Mouse (Mus musculus): ENCODE results near the gene Kif5a. TPM values are rescaled to one million over a fixed set of nuclear protein-coding genes. Genes with fewer than 3 reads are reported as not detected.

The Kif5a gene
- polyA plus RNA-seq, 1 experiment from 2014 or later, result 115 TPM

- Histone ChIP-seq H3K36me3 (ENCODE audit: control insufficient read depth, insufficient read depth, low read length) (peaks cover 30% of the 10 kb centered on the region), H3K4me3 (ENCODE audit: low read length) (no peak overlapping the region), H3K27ac (ENCODE audit: low read depth, low read length) (no peak overlapping the region), H3K27me3 (replicated peaks; ENCODE audit: control insufficient read depth, insufficient read depth, low read length) (no peaks in the 10 kb centered on the region), H3K9ac (ENCODE audit: low read depth, low read length) (no peak overlapping the region), H3K9me3 (ENCODE audit: control insufficient read depth, low read length) (no peaks in the 10 kb centered on the region), H3K4me2 (ENCODE audit: low read length) (no peak overlapping the region), H3K4me1 (ENCODE audit: control insufficient read depth, insufficient read depth, low read depth, low read length) (peaks cover 8% of the 10 kb centered on the region; the same call in 1 of the 2 replicates)
- 88% methylated on average over 8 of the region's 8 CpGs for WGBS
- ATAC-seq, result no peak
These were observed 62.9 kb downstream of the Kif5a start for GRCm38 (mm10) chr10:127200279-127200678.

DNA sequence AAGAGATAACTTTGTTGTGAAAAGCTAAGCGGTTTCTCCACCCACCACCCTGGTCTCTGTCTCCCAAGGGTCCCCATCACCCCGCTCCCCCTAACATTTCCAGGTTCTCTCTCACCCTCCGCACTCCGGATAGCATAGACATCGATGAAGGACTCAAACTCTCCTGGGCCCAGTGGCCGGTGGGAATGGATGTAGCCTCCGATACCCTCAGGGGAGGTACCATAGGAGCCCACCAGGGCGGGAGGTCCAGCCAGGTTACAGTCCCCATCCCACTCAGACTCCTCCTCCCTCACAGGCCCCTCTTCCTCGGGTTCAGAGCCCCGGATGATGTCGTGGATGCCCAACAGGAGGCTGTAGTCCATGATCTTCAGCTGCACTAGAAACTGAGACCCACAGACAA is 63.7 kb downstream of the Kif5a start:
- peaks cover 13% of the 10 kb centered on the region for H3K4me1 ChIP-seq (ENCODE audit: control insufficient read depth, insufficient read depth, low read depth, low read length)
- H3K27me3 ChIP-seq (replicated peaks; ENCODE audit: control insufficient read depth, insufficient read depth, low read length), result no peaks in the 10 kb centered on the region
- WGBS, result 89% methylated on average over 11 of the region's 11 CpGs
- no peak overlapping the region for H3K4me2 ChIP-seq (ENCODE audit: low read length)
- H3K36me3 ChIP-seq (ENCODE audit: control insufficient read depth, insufficient read depth, low read length), result peaks cover 28% of the 10 kb centered on the region
- H3K27ac ChIP-seq (ENCODE audit: low read depth, low read length), result no peak overlapping the region
- no peak for ATAC-seq
- no peak overlapping the region for H3K4me3 ChIP-seq (ENCODE audit: low read length)
- H3K9me3 ChIP-seq (ENCODE audit: control insufficient read depth, low read length), result no peaks in the 10 kb centered on the region
- H3K9ac ChIP-seq (ENCODE audit: low read depth, low read length), result no peak overlapping the region

GRCm38 (mm10) chr10:127199068-127199467 is 64.1 kb downstream of the Kif5a start:
- H3K4me1 ChIP-seq (ENCODE audit: control insufficient read depth, insufficient read depth, low read depth, low read length), result peaks cover 17% of the 10 kb centered on the region
- H3K27ac ChIP-seq (ENCODE audit: low read depth, low read length), result no peak overlapping the region
- no peaks in the 10 kb centered on the region for H3K27me3 ChIP-seq (replicated peaks; ENCODE audit: control insufficient read depth, insufficient read depth, low read length)
- no peak overlapping the region for H3K4me3 ChIP-seq (ENCODE audit: low read length)
- peaks cover 27% of the 10 kb centered on the region for H3K36me3 ChIP-seq (ENCODE audit: control insufficient read depth, insufficient read depth, low read length)
- H3K9ac ChIP-seq (ENCODE audit: low read depth, low read length), result no peak overlapping the region
- peak; percentile 5; the same call in 1 of the 2 replicates for ATAC-seq
- WGBS, result 66% methylated on average over 5 of the region's 5 CpGs
- H3K9me3 ChIP-seq (ENCODE audit: control insufficient read depth, low read length), result no peaks in the 10 kb centered on the region
- H3K4me2 ChIP-seq (ENCODE audit: low read length), result no peak overlapping the region

DNA sequence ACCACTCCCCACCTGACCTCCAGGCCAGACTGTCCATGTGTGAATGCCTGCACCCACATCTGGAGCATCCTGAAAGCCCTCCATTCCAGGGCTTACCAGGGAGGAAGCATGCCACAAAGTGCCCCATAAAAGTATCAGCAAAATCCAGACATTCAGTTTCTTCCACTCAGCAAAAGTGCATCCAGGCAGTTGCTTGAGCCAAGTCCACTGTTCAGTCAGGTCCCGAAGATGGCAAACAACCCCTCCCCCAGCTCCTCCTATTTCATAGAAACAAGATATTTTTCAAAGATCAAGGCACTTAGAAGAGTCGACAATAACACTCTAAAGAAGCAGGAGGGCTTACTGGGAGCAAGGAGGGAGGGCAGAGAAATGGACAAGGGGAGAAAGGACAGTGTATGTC is 64.7 kb downstream of the Kif5a start:
- ATAC-seq, result no peak
- peaks cover 27% of the 10 kb centered on the region for H3K36me3 ChIP-seq (ENCODE audit: control insufficient read depth, insufficient read depth, low read length)
- H3K4me1 ChIP-seq (ENCODE audit: control insufficient read depth, insufficient read depth, low read depth, low read length), result peaks cover 17% of the 10 kb centered on the region
- no peaks in the 10 kb centered on the region for H3K9me3 ChIP-seq (ENCODE audit: control insufficient read depth, low read length)
- 60% methylated on average over 2 of the region's 2 CpGs for WGBS
- no peak overlapping the region for H3K27ac ChIP-seq (ENCODE audit: low read depth, low read length)
- no peak overlapping the region for H3K4me3 ChIP-seq (ENCODE audit: low read length)
- H3K9ac ChIP-seq (ENCODE audit: low read depth, low read length), result no peak overlapping the region
- H3K27me3 ChIP-seq (replicated peaks; ENCODE audit: control insufficient read depth, insufficient read depth, low read length), result no peaks in the 10 kb centered on the region
- H3K4me2 ChIP-seq (ENCODE audit: low read length), result no peak overlapping the region

DNA sequence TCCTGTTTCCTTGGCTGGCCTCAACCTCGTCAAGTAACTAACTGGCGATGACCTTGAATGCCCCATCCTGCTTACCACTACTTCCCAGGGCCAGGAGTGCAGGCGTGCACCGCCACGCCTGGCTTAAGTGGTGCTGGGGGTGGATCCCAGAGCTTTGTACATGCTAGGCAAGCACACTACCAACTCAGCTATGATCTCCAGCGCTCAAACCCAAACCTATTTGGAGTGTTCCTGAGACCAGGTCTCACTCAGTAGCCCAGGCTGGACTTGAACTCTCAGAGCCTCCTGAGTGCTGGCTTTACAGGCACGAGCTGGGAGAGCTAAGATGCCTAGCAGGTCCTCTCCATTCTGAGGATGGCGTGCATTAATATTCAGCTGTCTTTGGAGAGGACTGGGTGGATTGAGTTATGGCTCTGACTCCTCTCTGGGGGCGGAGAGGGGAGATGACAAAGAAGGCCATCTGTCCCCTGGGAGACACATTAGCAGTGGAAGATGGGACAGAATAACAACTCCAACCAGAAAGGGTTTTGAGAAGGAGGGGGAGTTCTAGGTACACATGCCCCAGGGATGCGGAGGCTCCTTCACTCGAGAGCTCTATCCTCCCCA is 65.5 kb downstream of the Kif5a start:
- Histone ChIP-seq H3K27ac (ENCODE audit: low read depth, low read length) (no peak overlapping the region), H3K36me3 (ENCODE audit: control insufficient read depth, insufficient read depth, low read length) (peaks cover 33% of the 10 kb centered on the region), H3K9ac (ENCODE audit: low read depth, low read length) (no peak overlapping the region)

GRCm38 (mm10) chr10:127197104-127197503 is 66.0 kb downstream of the Kif5a start:
- 95% methylated on average over 8 of the region's 8 CpGs for WGBS
- ATAC-seq, result no peak
- H3K4me2 ChIP-seq (ENCODE audit: low read length), result no peak overlapping the region
- H3K27ac ChIP-seq (ENCODE audit: low read depth, low read length), result no peak overlapping the region
- peaks cover 17% of the 10 kb centered on the region for H3K4me1 ChIP-seq (ENCODE audit: control insufficient read depth, insufficient read depth, low read depth, low read length)
- H3K9me3 ChIP-seq (ENCODE audit: control insufficient read depth, low read length), result no peaks in the 10 kb centered on the region
- H3K4me3 ChIP-seq (ENCODE audit: low read length), result no peak overlapping the region
- peaks cover 33% of the 10 kb centered on the region for H3K36me3 ChIP-seq (ENCODE audit: control insufficient read depth, insufficient read depth, low read length)
- no peaks in the 10 kb centered on the region for H3K27me3 ChIP-seq (replicated peaks; ENCODE audit: control insufficient read depth, insufficient read depth, low read length)
- H3K9ac ChIP-seq (ENCODE audit: low read depth, low read length), result no peak overlapping the region

More for the DNA sequence above, 65.5 kb downstream of the Kif5a start:
- no peak overlapping the region for H3K4me2 ChIP-seq (ENCODE audit: low read length)
- no peaks in the 10 kb centered on the region for H3K27me3 ChIP-seq (replicated peaks; ENCODE audit: control insufficient read depth, insufficient read depth, low read length)
- peaks cover 17% of the 10 kb centered on the region for H3K4me1 ChIP-seq (ENCODE audit: control insufficient read depth, insufficient read depth, low read depth, low read length)
- no peak for ATAC-seq
- WGBS, result 81% methylated on average over 11 of the region's 11 CpGs
- H3K4me3 ChIP-seq (ENCODE audit: low read length), result no peak overlapping the region
- no peaks in the 10 kb centered on the region for H3K9me3 ChIP-seq (ENCODE audit: control insufficient read depth, low read length)

- ATAC-seq, result peak; percentile 69
- H3K4me1 ChIP-seq (ENCODE audit: control insufficient read depth, insufficient read depth, low read depth, low read length), result peaks cover 17% of the 10 kb centered on the region
- peak overlapping the region; percentile 65 for H3K4me2 ChIP-seq (ENCODE audit: low read length)
- WGBS, result 3% methylated on average over 5 of the region's 5 CpGs
- H3K9ac ChIP-seq (ENCODE audit: low read depth, low read length), result peak overlapping the region; percentile 94
- H3K27me3 ChIP-seq (replicated peaks; ENCODE audit: control insufficient read depth, insufficient read depth, low read length), result no peaks in the 10 kb centered on the region
- no peaks in the 10 kb centered on the region for H3K9me3 ChIP-seq (ENCODE audit: control insufficient read depth, low read length)
- H3K27ac ChIP-seq (ENCODE audit: low read depth, low read length), result peak overlapping the region; percentile 90
- H3K4me3 ChIP-seq (ENCODE audit: low read length), result peak overlapping the region; percentile 80
- H3K36me3 ChIP-seq (ENCODE audit: control insufficient read depth, insufficient read depth, low read length), result peaks cover 30% of the 10 kb centered on the region
These were observed 66.8 kb downstream of the Kif5a start for GRCm38 (mm10) chr10:127196392-127196791.

GRCm38 (mm10) chr10:127195328-127196129 is 67.6 kb downstream of the Kif5a start, which contains the start of gene Dtx3:
Gene Dtx3 (minus strand): TSS chr10:127195728.
- Histone ChIP-seq H3K4me2 (ENCODE audit: low read length) (peak within 1 kb of the TSS; percentile 65), H3K4me1 (ENCODE audit: control insufficient read depth, insufficient read depth, low read depth, low read length) (peaks cover 17% of the 10 kb centered on the region), H3K27me3 (replicated peaks; ENCODE audit: control insufficient read depth, insufficient read depth, low read length) (no peaks in the 10 kb centered on the region), H3K4me3 (ENCODE audit: low read length) (peak within 1 kb of the TSS; percentile 80), H3K36me3 (ENCODE audit: control insufficient read depth, insufficient read depth, low read length) (peaks cover 32% of the 10 kb centered on the region), H3K9me3 (ENCODE audit: control insufficient read depth, low read length) (no peaks in the 10 kb centered on the region), H3K27ac (ENCODE audit: low read depth, low read length) (peak within 1 kb of the TSS; percentile 90), H3K9ac (ENCODE audit: low read depth, low read length) (peak within 1 kb of the TSS; percentile 94)
- peak; percentile 69 for ATAC-seq
- WGBS, result under 1% methylated on average over 32 of the region's 47 CpGs
